Mouse (Mus musculus) myocyte (in vitro differentiated cells): ENCODE measurements around the gene Gm37240.

ENCODE experiments used
- E2F4 ChIP-seq: IDR thresholded peaks from one replicate; pipeline ENCODE4 v1.6.1; 2011; ENCODE audit warnings: mild to moderate bottlenecking, control low read depth, moderate library complexity; ENCODE audit not compliant: insufficient read depth
- MYOD1 ChIP-seq, 3 experiments: IDR thresholded peaks; one replicate each; pipeline ENCODE4 v1.6.1; 2011; ENCODE audit warnings: control low read depth in 2 of 3, low read depth in 2 of 3, mild to moderate bottlenecking in 2 of 3, moderate library complexity in 1 of 3; ENCODE audit not compliant: insufficient read length in 2 of 3, control insufficient read depth in 1 of 3
- POLR2A ChIP-seq: IDR thresholded peaks from one replicate; pipeline ENCODE4 v1.6.1; 2011; ENCODE audit warnings: low read depth, mild to moderate bottlenecking, control low read depth, moderate library complexity; ENCODE audit not compliant: insufficient read length
- REST ChIP-seq: IDR thresholded peaks from one replicate; pipeline ENCODE4 v1.6.1; 2011; ENCODE audit warnings: mild to moderate bottlenecking, control low read depth, moderate library complexity; ENCODE audit not compliant: insufficient read depth, insufficient read length
- TCF3 ChIP-seq: IDR thresholded peaks from one replicate; pipeline ENCODE4 v1.6.1; 2011; ENCODE audit warnings: low read depth, control low read depth; ENCODE audit not compliant: insufficient read length

GRCm38 (mm10) chr3:84582023-84582912 lies 1305.0 kb downstream of the Gm37240 start, which contains the start of gene Arfip1:
- TF ChIP-seq POLR2A (peak; percentile 61), MYOD1 (IDR thresholded peaks at IDR 0.05; ENCODE audit: control insufficient read depth in 1 of 3, insufficient read length in 2 of 3, low read depth in 2 of 3) (peak in 2 of 3 experiments; percentile 64 to 85), E2F4 (no peak), REST (no peak), TCF3 (no peak)
